Mouse (Mus musculus) ES-Bruce4 (cell line): ENCODE data around the gene Tmem245. TPM values are rescaled to one million over a fixed set of nuclear protein-coding genes. Genes with fewer than 3 reads are reported as not detected.
"Not testable (repeated sequence)": the region's sequence is repeated elsewhere in the genome, so short reads cannot be mapped to it uniquely, and the experiment has no call there.

Source experiments
- H3K27ac ChIP-seq: 2 replicates; pipeline ENCODE4 v1.5.1; 2012; ENCODE audit warnings: low read length, inconsistent platforms; ENCODE audit not compliant: insufficient read depth
- H3K27me3 ChIP-seq: 2 replicates; pipeline ENCODE4 v1.6.1; 2012; ENCODE audit warnings: mild to moderate bottlenecking, low read length, inconsistent platforms; ENCODE audit not compliant: control insufficient read depth, poor library complexity, insufficient read depth, severe bottlenecking
- H3K36me3 ChIP-seq: 2 replicates; pipeline ENCODE4 v1.6.1; 2012; ENCODE audit warnings: inconsistent platforms, mild to moderate bottlenecking, low read length, moderate library complexity; ENCODE audit not compliant: control insufficient read depth, poor library complexity, insufficient read depth, severe bottlenecking
- H3K4me1 ChIP-seq: one replicate; pipeline ENCODE4 v1.8.1; 2011; ENCODE audit warnings: low read length; ENCODE audit not compliant: control insufficient read depth, insufficient read depth
- H3K4me3 ChIP-seq: 2 replicates; pipeline ENCODE4 v1.5.1; 2011; ENCODE audit warnings: low read depth, mild to moderate bottlenecking, low read length
- H3K9ac ChIP-seq: 2 replicates; pipeline ENCODE4 v1.6.1; 2012; ENCODE audit warnings: low read depth, mild to moderate bottlenecking, inconsistent platforms; ENCODE audit not compliant: poor library complexity, severe bottlenecking
- H3K9me3 ChIP-seq: replicated peaks from 2 replicates; pipeline ENCODE4 v1.6.1; 2012; ENCODE audit warnings: mild to moderate bottlenecking, low read length, inconsistent platforms; ENCODE audit not compliant: control insufficient read depth, poor library complexity, insufficient read depth, severe bottlenecking
- CTCF ChIP-seq: IDR thresholded peaks from one replicate; pipeline ENCODE4 v1.8.1; 2011; ENCODE audit warnings: low read depth, low read length
- EP300 ChIP-seq: IDR thresholded peaks from 2 replicates; pipeline ENCODE4 v1.6.1; 2011; ENCODE audit warnings: low read depth, low read length; ENCODE audit not compliant: insufficient read depth
- POLR2A ChIP-seq: IDR thresholded peaks from one replicate; pipeline ENCODE4 v1.8.1; 2011; ENCODE audit warnings: low read length; ENCODE audit not compliant: insufficient read depth
- polyA plus RNA-seq: library from polyadenylated mRNA; stranded (reverse); fragments of >200 nt; gene quantifications from 2 replicates; pipeline ENCODE4 v1.2.4, GENCODE M21; 2011; ENCODE audit warnings: low read depth; ENCODE audit not compliant: missing spikeins, insufficient read depth, insufficient read length

The Tmem245 gene
- polyA plus RNA-seq, 1 experiment, result 61.9 TPM

GRCm38 (mm10) chr4:56892501-56893115, 54.6 kb downstream of the Tmem245 start:
- H3K9me3 ChIP-seq, result no peaks in the 10 kb centered on the region
- H3K4me3 ChIP-seq, result no peak overlapping the region
- H3K4me1 ChIP-seq, result peaks cover 6% of the 10 kb centered on the region
- H3K27me3 ChIP-seq, result no peaks in the 10 kb centered on the region
- H3K36me3 ChIP-seq, result peaks cover 36% of the 10 kb centered on the region
- peak overlapping the region; percentile 41; the same call in 1 of the 2 replicates for H3K27ac ChIP-seq
- TF ChIP-seq EP300 (no peak), POLR2A (no peak), CTCF (no peak)
- H3K9ac ChIP-seq, result no peak overlapping the region

- Histone ChIP-seq H3K4me3 (no peak overlapping the region), H3K36me3 (peaks cover 63% of the 10 kb centered on the region), H3K27ac (no peak overlapping the region), H3K9ac (no peak overlapping the region), H3K4me1 (peaks cover 3% of the 10 kb centered on the region), H3K27me3 (no peaks in the 10 kb centered on the region), H3K9me3 (no peaks in the 10 kb centered on the region)
- TF ChIP-seq EP300 (no peak), CTCF (no peak), POLR2A (no peak)
Measured at GRCm38 (mm10) chr4:56888483-56888882, 58.8 kb downstream of the Tmem245 start.

- Histone ChIP-seq H3K4me1 (no peaks in the 10 kb centered on the region), H3K27me3 (no peaks in the 10 kb centered on the region), H3K9ac (no peak overlapping the region), H3K9me3 (no peaks in the 10 kb centered on the region), H3K4me3 (no peak overlapping the region), H3K36me3 (peaks cover 73% of the 10 kb centered on the region), H3K27ac (no peak overlapping the region)
- TF ChIP-seq EP300, result no peak
- TF ChIP-seq POLR2A, result no peak
- TF ChIP-seq CTCF, result no peak
Measured at GRCm38 (mm10) chr4:56886286-56886979, 60.8 kb downstream of the Tmem245 start.

GRCm38 (mm10) chr4:56880036-56880703, 67.1 kb downstream of the Tmem245 start:
- no peak for TF ChIP-seq EP300
- no peak for TF ChIP-seq CTCF
- Histone ChIP-seq H3K36me3 (peaks cover 63% of the 10 kb centered on the region), H3K9ac (no peak overlapping the region)

GRCm38 (mm10) chr4:56878971-56879370, 68.3 kb downstream of the Tmem245 start:
- H3K9ac ChIP-seq, result no peak overlapping the region
- no peak overlapping the region for H3K4me3 ChIP-seq
- peaks cover 60% of the 10 kb centered on the region for H3K36me3 ChIP-seq
- H3K9me3 ChIP-seq, result peaks cover 10% of the 10 kb centered on the region; the same call in 1 of the 2 replicates
- no peaks in the 10 kb centered on the region for H3K27me3 ChIP-seq
- TF ChIP-seq CTCF (no peak), EP300 (no peak), POLR2A (no peak)
- H3K27ac ChIP-seq, result no peak overlapping the region
- H3K4me1 ChIP-seq, result no peaks in the 10 kb centered on the region

More at GRCm38 (mm10) chr4:56880036-56880703, 67.1 kb downstream of the Tmem245 start:
- Histone ChIP-seq H3K27ac (no peak overlapping the region), H3K4me3 (no peak overlapping the region), H3K9me3 (peaks cover 4% of the 10 kb centered on the region; the same call in 1 of the 2 replicates), H3K27me3 (no peaks in the 10 kb centered on the region), H3K4me1 (no peaks in the 10 kb centered on the region)

GRCm38 (mm10) chr4:56870541-56870940, 76.7 kb downstream of the Tmem245 start:
- H3K27me3 ChIP-seq, H3K27ac ChIP-seq, H3K9me3 ChIP-seq, H3K4me1 ChIP-seq, H3K9ac ChIP-seq, H3K4me3 ChIP-seq: not testable (repeated sequence)
- peaks cover 15% of the 10 kb centered on the region for H3K36me3 ChIP-seq
